Mouse (Mus musculus) megakaryocyte, embryonic 14.5 days (primary cell): ENCODE measurements around the gene Gm12117. TPM values are rescaled to one million over a fixed set of nuclear protein-coding genes. Genes with fewer than 3 reads are reported as not detected.
A peak's percentile ranks its signal among the peaks of the same experiment; 100 is the strongest.

Experiments used
- H3K27me3 ChIP-seq: replicated peaks from 2 replicates; pipeline ENCODE3; 2012; ENCODE audit warnings: inconsistent platforms
- H3K36me3 ChIP-seq: replicated peaks from 2 replicates; pipeline ENCODE3; 2012; ENCODE audit warnings: low read length, inconsistent platforms, mixed read lengths
- H3K4me1 ChIP-seq: 2 replicates; pipeline ENCODE4 v1.6.1; 2012; ENCODE audit warnings: inconsistent platforms
- H3K4me3 ChIP-seq: replicated peaks from 2 replicates; pipeline ENCODE3; 2012; ENCODE audit warnings: moderate library complexity, mild to moderate bottlenecking, inconsistent platforms
- H3K9me3 ChIP-seq: 2 replicates; pipeline ENCODE4 v1.6.1; 2012; ENCODE audit warnings: inconsistent platforms
- FLI1 ChIP-seq: IDR thresholded peaks from 2 replicates; pipeline ENCODE4 v1.6.1; 2012; ENCODE audit warnings: low read length, inconsistent platforms, mixed read lengths
- GATA1 ChIP-seq: IDR thresholded peaks from 3 replicates; pipeline ENCODE4 v1.6.1; 2012; ENCODE audit warnings: mixed read lengths, low read length, inconsistent platforms, borderline replicate concordance
- polyA plus RNA-seq: library from polyadenylated mRNA; stranded (reverse); fragments of >175 nt; gene quantifications from 2 replicates; pipeline ENCODE4 v1.2.3, GENCODE M21; 2012; ENCODE audit warnings: low replicate concordance; ENCODE audit not compliant: insufficient read depth

Gm12117 gene
- polyA plus RNA-seq, 1 experiment = not detected

- Histone ChIP-seq H3K9me3 (0 out of 2 replicates have a peak, but pooled peaks cover 3% of the 10 kb centered on the region), H3K36me3 (no peaks in the 10 kb centered on the region)
- TF ChIP-seq FLI1 = no peak
- TF ChIP-seq GATA1 = no peak
Observed at GRCm38 (mm10) chr11:33240295-33240694, 36.2 kb downstream of the Gm12117 start.

GRCm38 (mm10) chr11:33234134-33234533, 42.4 kb downstream of the Gm12117 start:
- Histone ChIP-seq H3K9me3 (no peaks in the 10 kb centered on the region), H3K4me1 (no peaks in the 10 kb centered on the region), H3K36me3 (no peaks in the 10 kb centered on the region), H3K4me3 (no peak overlapping the region), H3K27me3 (peaks cover 4% of the 10 kb centered on the region)
- TF ChIP-seq FLI1 = no peak
- no peak for TF ChIP-seq GATA1

More at GRCm38 (mm10) chr11:33240295-33240694, 36.2 kb downstream of the Gm12117 start:
- Histone ChIP-seq H3K4me1 (no peaks in the 10 kb centered on the region), H3K27me3 (peaks cover 1% of the 10 kb centered on the region), H3K4me3 (no peak overlapping the region)

- H3K27me3 ChIP-seq = peaks cover 4% of the 10 kb centered on the region
- H3K36me3 ChIP-seq = no peaks in the 10 kb centered on the region
- no peaks in the 10 kb centered on the region for H3K9me3 ChIP-seq
- TF ChIP-seq GATA1 (no peak), FLI1 (no peak)
- H3K4me1 ChIP-seq = peaks cover 17% of the 10 kb centered on the region
- no peak overlapping the region for H3K4me3 ChIP-seq
Observed at GRCm38 (mm10) chr11:33232056-33232455, 44.5 kb downstream of the Gm12117 start.

- Histone ChIP-seq H3K4me3 (peak overlapping the region; percentile 72), H3K4me1 (peaks cover 27% of the 10 kb centered on the region), H3K9me3 (no peaks in the 10 kb centered on the region), H3K36me3 (no peaks in the 10 kb centered on the region), H3K27me3 (peaks cover 7% of the 10 kb centered on the region)
- TF ChIP-seq FLI1 = no peak
- 0 out of 3 replicates have a peak, but pooled peaks have one; percentile 43 for TF ChIP-seq GATA1
Observed at GRCm38 (mm10) chr11:33228186-33228585, 48.4 kb downstream of the Gm12117 start.

- Histone ChIP-seq H3K4me3 (no peak overlapping the region), H3K36me3 (no peaks in the 10 kb centered on the region), H3K4me1 (peaks cover 27% of the 10 kb centered on the region), H3K27me3 (peaks cover 11% of the 10 kb centered on the region), H3K9me3 (no peaks in the 10 kb centered on the region)
- TF ChIP-seq FLI1 (no peak), GATA1 (no peak)
Observed at GRCm38 (mm10) chr11:33226516-33226915, 50.0 kb downstream of the Gm12117 start.

Other genes with a start within 250 kb of the Gm12117 start
- not detected in 2 replicates for gene Fgf18, start 129.3 kb downstream of the Gm12117 start, polyA plus RNA-seq
- 6.4 and 137 TPM in 2 replicates for gene Npm1, start 113.5 kb downstream of the Gm12117 start, polyA plus RNA-seq
- not detected in 2 replicates for gene Tlx3, start 73.1 kb downstream of the Gm12117 start, polyA plus RNA-seq
- gene Ranbp17, start 237.0 kb upstream of the Gm12117 start, polyA plus RNA-seq = 0.16 TPM in 1 of 2 replicates, not detected in the other